Mouse (Mus musculus): ENCODE measurements at regions not wholly inside any gene's neighbourhood (a gene's known extent, or its start where the extent isn't known, plus 50 kb on each side); places are given as distances from the start of the nearest gene placed in this dataset.

GRCm38 (mm10) chr5:49575901-49576300 is 51.2 kb upstream of the Kcnip4 start:
- no peaks in the 10 kb centered on the region for H3K9me3 ChIP-seq (ENCODE audit: low read length)
- H3K4me3 ChIP-seq (ENCODE audit: low read length), result no peak overlapping the region
- no peak overlapping the region for H3K27ac ChIP-seq (ENCODE audit: low read length)
- no peaks in the 10 kb centered on the region for H3K27me3 ChIP-seq (ENCODE audit: insufficient read depth, low read length)
- H3K9ac ChIP-seq (replicated peaks; ENCODE audit: low read length), result no peak overlapping the region
- H3K36me3 ChIP-seq (ENCODE audit: insufficient read depth, low read length), result no peaks in the 10 kb centered on the region
- H3K4me2 ChIP-seq (replicated peaks; ENCODE audit: low read depth, low read length), result no peak overlapping the region
- ATAC-seq (ENCODE audit: low FRiP score, low TSS enrichment), result no peak
- H3K4me1 ChIP-seq (ENCODE audit: insufficient read depth, low read length), result no peaks in the 10 kb centered on the region
- 57% methylated on average over 2 of the region's 2 CpGs for WGBS

All from kidney, embryonic 16.5 days (tissue).